Mouse (Mus musculus) frontal cortex, postnatal 10 days (tissue): ENCODE data around the gene Ttc21a.
A peak's percentile ranks its signal among the peaks of the same experiment; 100 is the strongest.

Experiments used
- DNase-seq, 2 experiments: peaks; one replicate each; pipeline ENCODE4 v3.0.0; 2022; ENCODE audit warnings: low spot score in 2 of 2, mixed read lengths in 1 of 2

Gene Ttc21a

DNA sequence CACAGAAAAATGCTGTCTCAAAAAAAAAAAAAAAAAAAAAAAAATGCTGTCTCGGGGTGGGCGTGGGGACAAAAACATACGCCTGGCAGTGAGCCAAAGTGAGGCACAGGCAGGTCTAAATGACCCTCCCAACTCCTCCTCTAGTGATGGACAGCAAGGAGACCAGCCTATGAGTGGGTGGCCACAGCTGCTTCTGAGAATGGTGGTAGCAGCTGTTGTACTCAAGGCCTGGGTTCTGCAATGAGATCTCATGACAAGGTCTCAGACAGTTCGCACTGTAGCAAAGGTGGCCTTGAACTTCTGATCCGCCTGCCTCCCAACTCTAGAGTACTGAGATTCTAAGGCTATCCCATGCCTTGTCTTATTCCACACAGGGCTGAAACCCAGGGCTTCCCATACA, 4.0 kb downstream of the Ttc21a start:
- DNase-seq, result peak in 1 of 2 experiments; percentile 3

DNA sequence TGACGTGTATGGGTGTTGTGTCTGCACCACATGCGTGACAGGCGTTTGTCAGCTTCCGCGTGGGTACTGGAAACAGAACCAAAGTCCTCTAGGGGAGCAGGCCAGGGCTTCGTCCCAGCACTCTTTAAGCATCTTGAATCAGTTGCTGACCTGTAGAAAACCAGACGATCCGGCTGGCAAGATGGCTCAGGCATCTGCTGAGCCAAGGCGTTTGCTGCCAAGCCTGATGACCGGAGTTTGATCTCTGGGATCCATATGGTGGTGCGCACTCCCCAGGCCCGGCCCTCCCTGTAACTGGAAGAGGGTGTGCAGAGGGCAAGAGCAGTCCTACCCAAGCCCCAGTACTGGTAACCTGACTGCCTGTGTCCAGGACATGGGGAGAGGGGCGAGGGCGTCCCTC, 4.5 kb downstream of the Ttc21a start:
- peak in 1 of 2 experiments; percentile 3 for DNase-seq

DNA sequence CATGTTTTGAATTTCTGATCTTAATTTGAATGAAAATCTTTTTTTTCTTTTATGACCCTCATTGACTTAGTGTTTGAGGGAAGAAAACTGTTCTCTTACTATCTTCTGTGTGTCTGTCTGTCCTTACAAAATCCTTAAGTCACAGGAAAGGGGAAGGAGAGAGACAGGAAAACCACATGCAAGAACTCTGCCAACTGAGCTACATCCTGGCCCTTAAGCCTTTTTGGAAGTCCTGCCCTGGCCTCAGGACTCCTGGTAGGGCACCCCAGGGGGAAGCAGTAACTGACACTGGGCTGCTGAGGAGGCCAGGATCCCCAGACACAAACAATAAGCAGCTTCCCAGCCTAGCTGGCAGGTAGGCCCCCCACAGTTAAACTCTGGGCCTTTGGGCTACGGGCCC, 5.9 kb downstream of the Ttc21a start:
- no peak for DNase-seq

DNA sequence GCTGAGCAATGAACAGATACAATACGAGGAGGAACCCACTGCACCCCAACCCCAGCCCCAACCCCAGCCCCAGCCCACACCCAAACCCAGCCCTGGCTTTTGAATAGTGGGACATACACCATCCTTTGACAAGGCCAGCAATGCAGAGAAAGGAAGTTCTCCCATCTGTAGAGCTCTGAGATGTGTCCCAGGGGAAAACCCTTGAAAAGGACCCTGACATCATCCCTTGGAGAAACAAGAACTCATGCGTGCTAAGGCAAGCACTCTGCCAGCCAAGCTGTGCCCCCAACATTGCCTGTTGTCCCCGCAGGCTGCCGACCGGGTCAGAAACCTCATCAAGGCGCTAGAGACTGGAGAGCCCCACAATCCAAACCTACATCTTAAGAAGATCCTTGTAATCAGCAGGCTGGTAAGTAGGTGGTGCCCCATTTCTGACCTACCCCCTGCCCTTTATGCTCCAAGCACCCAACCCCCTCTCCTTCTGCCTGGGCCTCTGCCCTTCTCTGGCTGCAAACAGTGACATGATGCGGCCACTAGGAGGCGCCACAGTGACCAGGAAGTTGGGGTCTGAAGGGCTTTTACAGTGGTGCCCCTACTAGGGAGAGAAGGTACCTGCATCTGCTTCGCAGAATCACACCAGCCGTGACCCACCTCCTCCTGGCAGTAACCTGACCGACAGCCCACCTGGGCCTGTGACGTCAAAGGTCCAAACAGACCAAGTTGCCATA, 7.9 kb downstream of the Ttc21a start:
- no peak for DNase-seq

DNA sequence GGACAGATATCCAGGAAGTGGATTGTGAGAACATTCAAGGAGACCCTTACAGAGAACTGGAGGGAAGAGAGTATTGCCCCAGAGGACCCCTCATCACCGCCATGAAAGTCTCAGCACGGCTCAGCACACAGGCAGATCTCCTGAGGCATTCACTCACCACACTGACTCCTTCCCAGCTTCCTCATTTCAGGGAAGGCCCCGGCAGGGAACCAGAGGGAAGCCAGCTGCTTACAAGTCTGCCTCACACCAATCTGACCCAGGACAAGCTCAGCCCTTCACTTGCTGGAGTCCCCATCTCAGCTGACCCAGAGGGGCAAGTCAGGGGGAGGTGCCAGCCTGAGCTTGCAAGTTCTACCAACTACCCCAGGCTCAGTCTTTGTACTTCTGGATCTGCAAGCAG, 11.4 kb downstream of the Ttc21a start:
- no peak for DNase-seq

DNA sequence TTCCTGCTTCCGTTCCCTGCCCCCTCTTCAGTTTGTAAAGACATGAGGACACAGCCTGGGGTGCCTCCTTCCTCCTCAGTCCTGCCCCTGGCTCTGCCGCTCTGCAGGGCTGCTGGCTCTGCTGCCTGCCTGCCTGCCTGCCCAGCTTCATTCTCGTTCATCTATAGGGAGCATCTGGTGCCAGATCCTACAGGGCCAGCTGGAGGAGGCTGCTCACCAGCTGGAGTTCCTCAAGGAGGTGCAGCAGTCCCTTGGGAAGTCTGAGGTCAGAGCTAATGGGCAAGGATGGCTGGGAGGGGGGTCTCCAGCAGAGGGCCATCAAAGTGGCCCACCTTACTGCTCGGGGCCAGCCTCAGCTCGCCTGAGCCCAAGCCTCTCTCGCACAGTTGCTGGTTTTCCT, 13.0 kb downstream of the Ttc21a start:
- no peak for DNase-seq

DNA sequence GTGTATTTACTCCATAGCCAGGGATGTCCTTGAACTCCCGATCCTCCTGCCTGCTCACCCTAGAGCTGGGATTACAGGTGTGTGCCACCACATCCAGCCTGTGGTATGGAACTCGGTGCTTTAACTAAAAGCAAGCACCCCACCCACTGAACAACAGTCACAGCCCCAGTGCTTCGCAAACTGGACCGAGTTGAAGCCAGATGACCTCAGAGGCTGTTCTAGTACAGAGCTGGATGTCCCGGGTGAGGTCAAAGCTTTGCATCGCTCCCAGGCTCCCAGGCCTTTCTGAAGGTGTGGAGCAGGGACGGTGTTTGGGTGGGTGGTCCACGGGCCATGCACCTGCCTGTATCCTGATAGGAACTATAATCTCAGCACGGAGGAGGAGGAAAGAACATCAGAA, 14.0 kb downstream of the Ttc21a start:
- no peak for DNase-seq

DNA sequence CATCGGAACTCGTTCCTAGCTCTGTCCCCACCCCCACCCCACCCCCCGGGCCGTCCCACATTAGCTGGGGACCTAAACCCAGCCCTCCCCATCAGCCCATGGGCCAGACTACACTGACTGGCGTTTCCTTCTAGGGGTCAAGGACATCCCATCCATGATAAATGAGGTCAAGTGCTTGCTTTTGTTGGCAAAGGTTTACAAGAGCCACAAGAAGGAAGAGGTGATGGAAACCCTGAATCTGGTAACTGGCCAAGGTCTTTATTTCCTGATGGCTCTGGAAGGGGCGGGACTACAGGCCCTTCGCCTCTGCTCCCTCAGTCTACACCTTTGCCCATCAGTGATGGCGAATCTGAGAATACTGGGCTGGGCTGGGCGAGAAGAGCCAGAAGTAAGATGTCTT, 21.4 kb downstream of the Ttc21a start:
- no peak for DNase-seq

DNA sequence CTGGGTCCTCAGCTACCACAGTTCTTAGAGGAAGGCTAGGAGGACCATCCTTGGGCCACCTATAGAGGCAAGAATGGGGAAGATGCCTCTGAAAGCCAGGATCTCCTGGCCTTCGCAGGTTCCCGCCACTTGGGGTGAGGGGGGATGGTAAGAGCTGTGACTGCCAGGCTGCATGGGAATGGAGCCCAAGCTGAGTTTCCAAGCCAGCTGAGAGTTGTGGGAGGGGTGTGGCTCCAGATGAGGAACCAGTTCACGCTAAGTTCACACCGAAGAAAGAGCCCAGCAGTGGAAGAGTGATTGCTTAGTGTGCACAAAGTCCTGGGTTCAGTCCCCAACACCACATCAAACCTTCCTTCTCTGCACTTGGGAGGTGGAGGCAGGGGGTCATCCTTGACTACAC, 24.8 kb downstream of the Ttc21a start:
- DNase-seq, result no peak

DNA sequence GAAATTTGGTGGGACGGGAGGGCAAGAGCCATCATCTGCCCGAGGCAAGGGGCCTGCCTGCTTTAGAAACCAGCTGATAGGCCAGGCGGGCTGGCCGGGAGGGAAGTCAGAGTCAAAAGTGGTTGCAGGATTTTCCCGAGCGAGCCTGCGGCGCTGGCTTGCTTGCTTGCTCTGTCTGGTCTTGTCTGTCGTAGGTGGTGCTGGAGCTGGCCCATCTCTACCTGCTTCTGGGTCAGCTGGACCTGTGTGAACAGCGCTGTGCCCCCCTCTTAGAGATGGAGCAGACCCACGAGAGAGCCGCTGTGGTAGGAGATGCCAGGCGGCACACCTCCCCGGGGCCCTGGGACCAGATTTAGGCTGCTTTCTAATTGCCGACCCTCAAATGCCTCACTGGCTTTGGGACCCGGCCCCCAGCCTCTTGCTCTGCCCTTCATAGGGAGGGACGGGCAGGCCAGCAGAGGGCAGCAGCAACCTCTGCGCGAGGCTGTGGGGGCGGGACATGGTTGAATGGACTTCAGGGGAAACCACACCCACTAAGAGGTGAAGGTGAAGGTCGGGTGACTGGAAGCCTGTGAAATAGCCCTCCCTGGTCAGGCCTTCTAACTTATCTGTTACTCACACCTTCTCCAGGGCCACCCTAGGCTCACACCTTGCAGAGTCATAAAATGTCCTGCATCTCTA, 25.7 kb downstream of the Ttc21a start:
- no peak for DNase-seq

DNA sequence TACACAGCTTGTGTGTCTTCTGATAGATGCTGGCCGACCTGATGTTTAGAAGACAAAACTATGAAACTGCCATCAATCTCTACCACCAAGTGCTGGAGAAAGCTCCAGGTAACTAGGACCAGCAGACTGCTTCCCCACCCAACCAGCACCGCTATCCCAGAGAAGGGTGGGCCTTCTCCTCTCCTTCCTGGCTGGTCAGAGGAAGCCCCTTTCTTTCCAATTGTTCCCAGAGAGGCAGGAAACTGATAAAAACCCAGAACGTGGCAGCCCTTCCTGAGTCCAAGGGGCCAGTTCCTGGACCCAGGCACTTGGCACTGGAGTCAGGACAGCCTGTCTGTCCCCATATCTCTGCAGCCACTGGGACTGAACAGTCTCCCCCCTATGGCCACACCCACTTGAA, 26.8 kb downstream of the Ttc21a start:
- DNase-seq, result no peak

DNA sequence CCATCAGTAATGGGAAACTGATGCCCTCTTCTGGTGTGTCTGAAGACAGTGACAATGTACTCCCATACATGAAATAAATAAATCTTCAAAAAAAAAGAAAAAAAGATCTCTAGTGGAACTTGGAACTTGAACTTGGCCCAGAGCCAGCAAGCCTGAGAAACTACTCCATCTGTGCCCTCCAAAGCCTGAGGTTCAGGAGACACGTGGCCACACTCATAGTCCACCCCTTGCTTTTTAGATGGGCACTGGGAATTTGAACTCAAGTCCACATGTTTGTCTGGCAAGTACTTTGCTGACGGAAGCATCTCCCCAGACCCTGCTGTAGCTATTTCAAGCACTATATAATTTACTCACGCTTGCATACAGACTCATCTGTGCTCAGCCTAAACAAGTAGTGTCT, 27.8 kb downstream of the Ttc21a start:
- DNase-seq, result no peak

DNA sequence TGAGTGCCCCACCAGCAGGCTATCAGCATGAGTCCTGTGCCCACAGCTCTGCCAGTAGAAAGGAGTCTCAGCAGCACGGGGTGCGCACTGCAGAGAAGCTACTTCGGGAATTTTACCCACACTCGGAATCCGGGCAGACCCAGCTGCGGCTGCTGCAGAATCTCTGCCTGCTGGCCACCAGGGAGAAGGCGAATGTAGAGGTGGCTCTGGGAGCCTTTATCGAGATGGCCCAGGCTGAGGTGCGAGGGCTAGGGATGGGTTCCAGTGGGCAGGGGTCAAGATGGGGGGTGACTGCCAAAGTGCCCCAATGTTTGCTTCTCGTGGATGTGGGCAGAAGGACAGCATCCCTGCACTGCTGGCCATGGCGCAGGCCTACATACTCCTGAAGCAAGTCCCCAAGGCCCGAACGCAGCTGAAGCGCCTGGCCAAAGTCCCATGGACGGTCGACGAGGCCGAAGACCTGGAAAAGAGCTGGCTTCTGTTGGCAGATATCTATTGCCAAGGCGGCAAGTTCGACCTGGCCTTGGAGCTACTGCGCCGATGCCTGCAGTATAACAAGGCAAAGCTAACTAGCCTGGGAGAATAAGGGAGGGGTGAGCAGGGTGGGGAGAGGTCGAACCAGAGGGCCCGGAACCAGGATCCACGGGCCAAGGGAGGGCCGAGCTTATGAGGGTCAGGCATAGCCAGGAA, 29.0 kb downstream of the Ttc21a start:
- no peak for DNase-seq

DNA sequence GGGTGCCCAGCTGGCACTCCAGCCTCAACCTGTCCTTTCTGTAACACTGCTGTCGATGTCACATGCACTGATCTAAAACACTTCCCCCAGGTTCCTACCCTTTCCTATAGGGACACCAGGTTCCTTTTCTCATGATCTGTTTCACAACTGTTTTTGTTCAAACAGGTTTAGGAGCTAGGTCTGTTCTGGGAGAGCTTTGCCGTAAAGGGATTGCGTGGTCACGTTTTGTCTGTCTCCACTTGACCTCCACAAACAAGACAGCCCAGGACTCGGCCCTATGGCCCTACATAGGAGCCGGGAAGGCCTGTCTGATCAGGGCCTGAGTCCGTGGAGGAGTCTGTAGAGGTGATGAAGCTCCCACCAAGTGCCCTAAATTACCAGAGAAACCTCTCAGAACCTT, 32.4 kb downstream of the Ttc21a start:
- no peak for DNase-seq

DNA sequence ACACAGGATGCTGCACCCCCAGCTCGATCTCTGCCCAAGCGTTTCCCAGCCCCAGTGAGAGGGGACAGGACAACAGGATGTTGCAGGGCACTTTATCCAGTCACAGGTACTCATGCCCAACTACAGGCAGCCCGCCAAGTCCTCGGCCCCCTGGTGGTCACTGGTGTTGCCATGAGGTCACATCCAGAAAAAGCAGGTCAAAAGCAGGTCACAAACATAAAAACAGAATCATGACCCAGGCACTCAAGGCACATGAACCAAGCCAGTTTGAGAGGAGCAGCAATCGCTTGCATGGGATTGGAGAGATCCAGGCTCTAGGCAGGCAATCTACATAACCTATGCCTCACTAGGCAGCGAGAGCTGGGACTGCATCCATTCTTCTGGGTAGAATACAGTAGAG, 32.8 kb downstream of the Ttc21a start:
- DNase-seq, result peak in 1 of 2 experiments; percentile 37

DNA sequence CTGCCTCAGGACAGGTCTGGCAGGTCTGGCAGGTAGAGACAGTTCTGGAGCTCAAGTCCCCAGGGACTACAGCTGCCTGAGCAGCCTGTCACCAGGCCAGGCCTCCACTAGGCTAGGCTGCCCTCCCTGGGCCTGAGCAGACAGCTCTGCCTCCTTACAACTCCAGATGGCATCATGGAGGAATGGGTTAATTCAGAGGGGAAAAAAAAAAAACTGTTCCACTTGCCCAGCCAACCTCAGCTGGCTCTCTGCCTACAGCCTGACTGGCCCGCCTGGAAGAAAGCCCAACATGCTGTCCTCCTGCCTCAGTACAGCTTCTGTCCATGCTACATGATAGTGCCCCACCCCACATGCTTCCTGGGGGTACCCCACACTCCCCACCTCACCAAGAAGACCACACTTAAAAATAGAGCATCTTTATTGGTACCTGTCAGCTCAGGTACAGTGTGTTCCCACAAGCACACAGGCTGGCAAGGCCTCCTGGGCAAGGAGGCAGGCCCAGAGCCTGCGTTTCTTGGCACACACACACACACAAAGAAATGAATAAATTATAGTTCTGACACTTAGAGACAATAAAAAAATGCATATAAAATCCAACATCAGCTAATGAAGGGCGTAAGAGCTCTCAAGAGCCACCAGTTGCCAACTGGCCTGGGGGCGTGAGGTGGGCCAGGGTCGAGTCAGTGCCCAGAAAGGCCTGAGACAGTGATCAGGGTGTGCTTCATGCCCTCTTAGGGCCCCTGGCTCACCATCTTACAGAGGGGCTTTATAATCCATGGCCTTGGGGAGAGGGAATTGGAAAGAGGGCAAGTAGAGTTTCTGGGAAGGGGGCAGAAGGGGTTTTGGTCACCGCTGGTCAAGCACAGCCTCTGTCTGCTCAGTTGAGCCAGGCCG, 33.6 kb downstream of the Ttc21a start:
- peak in 1 of 2 experiments; percentile 60 for DNase-seq

DNA sequence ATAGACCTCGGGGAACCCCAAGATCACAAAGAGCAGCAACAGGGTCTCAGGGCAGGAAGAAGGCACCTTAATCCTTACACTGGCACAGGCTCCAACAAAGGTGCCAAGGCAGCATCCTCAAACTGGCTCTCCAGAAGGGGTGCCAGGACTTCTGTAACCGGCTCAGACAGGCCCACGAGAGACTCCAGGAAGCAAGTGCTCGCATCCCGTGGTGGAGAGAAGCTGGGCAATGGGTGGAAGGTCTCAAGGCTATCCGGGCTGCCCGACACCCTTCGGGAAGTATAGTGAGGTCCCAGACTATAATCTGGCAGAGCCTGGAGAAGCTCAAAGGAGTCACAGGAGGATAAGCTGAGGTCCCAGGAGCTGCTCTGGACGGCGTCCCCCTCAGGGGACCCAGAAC, 34.8 kb downstream of the Ttc21a start:
- no peak for DNase-seq

DNA sequence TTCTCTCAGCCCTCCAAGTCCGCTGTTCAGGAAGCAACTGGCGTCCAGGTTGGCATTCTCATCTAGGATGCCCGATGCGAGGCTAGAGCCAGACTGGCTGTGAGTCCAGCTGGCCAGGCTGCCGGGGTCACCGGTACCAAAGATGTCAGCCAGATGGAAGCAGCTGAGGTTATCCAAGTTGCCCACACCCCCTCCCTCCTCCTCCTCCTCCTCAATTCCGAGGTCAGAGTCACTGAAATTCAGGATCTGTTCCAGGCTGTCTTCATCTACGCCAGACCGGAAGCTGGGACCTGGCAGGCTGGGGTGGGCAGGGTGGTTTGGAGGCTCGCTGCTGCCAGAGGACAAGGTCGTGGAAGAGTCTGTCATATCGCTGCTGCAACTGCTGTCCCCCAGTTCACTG, 35.2 kb downstream of the Ttc21a start:
- no peak for DNase-seq

DNA sequence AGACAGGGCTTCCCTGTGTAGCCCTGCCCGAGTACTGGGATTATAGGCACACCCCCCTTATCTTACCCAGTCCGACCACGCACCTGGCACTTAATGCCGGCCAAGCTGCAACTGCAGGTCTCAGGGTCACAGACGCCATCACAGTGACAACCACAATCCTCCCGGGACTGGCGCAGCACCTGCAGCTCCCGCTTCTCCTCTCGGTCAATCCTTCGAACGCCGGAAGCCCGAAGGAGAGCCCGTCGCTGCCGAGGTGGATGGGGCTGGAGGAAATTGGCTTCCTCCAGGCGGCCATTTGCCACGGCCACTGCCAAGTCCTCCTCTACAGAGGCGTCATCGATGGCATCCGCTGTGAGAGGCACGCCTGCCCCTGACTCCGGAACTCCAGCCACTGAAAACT, 35.9 kb downstream of the Ttc21a start:
- DNase-seq, result no peak

DNA sequence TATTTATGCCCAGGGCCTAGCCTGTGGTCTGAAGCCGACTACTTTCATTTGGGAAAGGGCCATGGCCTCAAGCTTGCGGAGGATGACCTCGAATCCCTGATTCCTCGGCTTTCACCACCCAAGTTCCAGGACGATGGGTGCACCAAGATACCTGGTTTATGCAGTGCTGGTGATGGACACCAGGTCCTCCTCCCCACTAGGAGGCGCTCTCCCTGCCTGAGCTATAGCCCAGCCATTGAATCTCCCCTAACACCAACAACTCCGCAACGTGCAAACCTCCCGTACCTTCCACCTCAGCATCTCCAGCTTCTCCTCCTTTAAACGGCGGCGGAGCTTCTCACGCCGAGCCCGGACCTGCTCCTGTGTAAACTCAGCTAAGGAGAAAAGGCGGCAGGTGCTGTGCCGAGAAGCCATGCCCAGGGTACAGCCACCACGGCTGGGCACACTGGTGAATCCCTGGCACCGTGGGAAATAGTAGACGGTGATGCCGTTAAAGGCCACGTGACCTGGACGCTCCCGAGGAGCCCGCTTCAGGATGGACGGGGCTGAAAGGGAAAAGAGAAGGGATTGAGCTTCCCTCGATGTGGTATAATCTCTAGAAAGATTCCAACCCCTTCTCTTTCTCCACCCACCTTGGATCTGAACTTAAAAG, 36.6 kb downstream of the Ttc21a start:
- no peak for DNase-seq

DNA sequence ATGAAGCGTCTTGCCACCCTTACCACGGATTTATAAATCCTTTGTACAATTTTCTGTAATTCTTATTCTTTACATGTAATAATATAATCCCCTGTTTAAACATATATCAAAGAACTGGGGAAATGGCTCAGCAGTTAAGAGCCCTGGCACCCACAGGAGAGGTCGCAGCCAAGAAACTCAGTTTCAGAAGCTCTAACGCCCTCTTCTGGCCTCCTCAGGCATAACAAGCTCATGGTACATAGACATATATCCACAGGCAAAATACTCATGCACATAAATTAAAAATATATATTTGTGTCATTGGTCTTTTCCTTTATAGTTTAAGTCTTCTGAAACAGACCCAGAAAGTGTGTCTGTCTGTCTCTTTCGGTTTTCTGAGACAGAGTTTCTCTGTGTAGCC, 37.2 kb downstream of the Ttc21a start:
- no peak for DNase-seq

DNA sequence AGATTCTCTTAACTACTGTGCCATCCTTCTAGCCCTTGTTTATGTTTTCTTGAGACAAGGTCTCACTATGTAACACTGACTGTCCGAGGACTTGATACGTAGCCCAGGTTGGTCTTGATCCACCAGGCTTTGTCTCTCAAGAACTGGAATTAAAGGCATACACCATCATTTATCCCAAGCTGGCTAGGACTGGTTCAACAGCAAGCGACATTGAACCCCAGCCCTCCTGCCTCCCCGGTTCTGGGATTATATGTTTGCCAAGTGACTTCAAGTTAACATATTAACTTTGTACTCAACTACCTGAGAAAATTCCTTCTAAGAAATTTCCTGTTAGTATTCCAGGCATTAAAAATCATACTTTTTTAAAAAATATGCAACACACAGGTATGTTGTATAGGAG, 37.9 kb downstream of the Ttc21a start:
- DNase-seq, result no peak
